Mouse (Mus musculus) limb, embryonic 14.5 days (tissue): ENCODE measurements around the gene Acox2. TPM values are rescaled to one million over a fixed set of nuclear protein-coding genes. Genes with fewer than 3 reads are reported as not detected.

Source experiments
- ATAC-seq: fragments of 200-750 bp; cut with Nextera tagmentation; 2 replicates; pipeline ENCODE4 v1.8.0; 2017; ENCODE audit warnings: low read depth, moderate number of reproducible peaks, moderate TSS enrichment; ENCODE audit not compliant: low FRiP score
- DNase-seq: peaks from one replicate; pipeline ENCODE4 v3.0.0-alpha.2; 2015; ENCODE audit warnings: low spot score
- H3K27ac ChIP-seq: fragments of 300-500 bp; sonication (generic); replicated peaks from 2 replicates; pipeline ENCODE4 v1.5.1; 2014; ENCODE audit warnings: low read depth, mild to moderate bottlenecking, low read length, moderate library complexity, mixed read lengths
- H3K27me3 ChIP-seq: fragments of 300-500 bp; sonication (generic); 2 replicates; pipeline ENCODE4 v1.6.1; 2014; ENCODE audit warnings: low read length, mixed read lengths; ENCODE audit not compliant: control insufficient read depth, insufficient read depth
- H3K36me3 ChIP-seq: fragments of 300-500 bp; sonication (generic); 2 replicates; pipeline ENCODE4 v1.6.1; 2014; ENCODE audit warnings: mild to moderate bottlenecking, low read length, moderate library complexity, mixed read lengths; ENCODE audit not compliant: control insufficient read depth, insufficient read depth
- H3K4me1 ChIP-seq: fragments of 300-500 bp; sonication (generic); 2 replicates; pipeline ENCODE4 v1.6.1; 2014; ENCODE audit warnings: antibody characterized with exemption, low read length, mixed read lengths; ENCODE audit not compliant: control insufficient read depth, insufficient read depth
- H3K4me2 ChIP-seq: fragments of 300-500 bp; sonication (generic); replicated peaks from 2 replicates; pipeline ENCODE4 v1.6.1; 2014; ENCODE audit warnings: low read depth, mild to moderate bottlenecking, low read length, moderate library complexity; ENCODE audit not compliant: severe bottlenecking
- H3K4me3 ChIP-seq: fragments of 300-500 bp; sonication (generic); replicated peaks from 2 replicates; pipeline ENCODE4 v1.5.1; 2014; ENCODE audit warnings: low read length
- H3K9ac ChIP-seq: fragments of 300-500 bp; sonication (generic); 2 replicates; pipeline ENCODE4 v1.6.1; 2014; ENCODE audit warnings: mild to moderate bottlenecking, low read depth, low read length, moderate library complexity; ENCODE audit not compliant: severe bottlenecking
- H3K9me3 ChIP-seq: fragments of 300-500 bp; sonication (generic); 2 replicates; pipeline ENCODE4 v1.6.1; 2016; ENCODE audit warnings: low read length; ENCODE audit not compliant: control insufficient read depth
- POLR2A ChIP-seq: fragments of 200-500 bp; IDR thresholded peaks from 2 replicates; pipeline ENCODE4 v1.8.0; 2012; ENCODE audit warnings: inconsistent platforms, mild to moderate bottlenecking, moderate library complexity, borderline replicate concordance; ENCODE audit not compliant: insufficient read depth, insufficient read length; ENCODE audit errors: extremely low read depth
- WGBS: fragments of 180-500 bp; shearing (Covaris S2); extraction: QIAGEN DNeasy Blood & Tissue Kit; methylation state at CpG from one replicate; pipeline ENCODE4 v1.1.7; 2014; 5-methylcytosine and 5-hydroxymethylcytosine counted together
- polyA plus RNA-seq, 2 experiments: library from polyadenylated mRNA; depleted of rRNA in 1 of 2; stranded (reverse) in 1 of 2; unstranded in 1 of 2; fragments of >200 nt; fragmentation: Nextera tagmentation in 1 of 2; extraction: Ambion mirVana in 1 of 2; gene quantifications; 2 replicates each; pipeline versions ENCODE4 v1.2.1 to v1.2.3; 2012 to 2014

Gene Acox2
- polyA plus RNA-seq, 2 experiments, result 0.41 TPM; not detected in 1

- H3K27ac ChIP-seq, result no peak overlapping the region
- 82% methylated on average over 5 of the region's 5 CpGs for WGBS
Measured at GRCm38 (mm10) chr14:8207543-8207942, 51.6 kb downstream of the Acox2 start.

GRCm38 (mm10) chr14:8207105-8207504 lies 52.0 kb downstream of the Acox2 start:
- ATAC-seq (peak; percentile 53; the same call in 1 of the 2 replicates), DNase-seq (no peak)
- Histone ChIP-seq H3K27me3 (no peaks in the 10 kb centered on the region), H3K4me2 (no peak overlapping the region), H3K4me1 (0 out of 2 replicates have a peak, but pooled peaks cover 5% of the 10 kb centered on the region), H3K9me3 (no peaks in the 10 kb centered on the region), H3K4me3 (no peak overlapping the region), H3K27ac (no peak overlapping the region), H3K9ac (no peak overlapping the region), H3K36me3 (no peaks in the 10 kb centered on the region)
- no peak for TF ChIP-seq POLR2A
- WGBS, result 20% methylated on average over 5 of the region's 5 CpGs

More at GRCm38 (mm10) chr14:8207543-8207942, 51.6 kb downstream of the Acox2 start:
- DNase-seq (no peak), ATAC-seq (no peak)
- H3K9ac ChIP-seq, result no peak overlapping the region
- 0 out of 2 replicates have a peak, but pooled peaks cover 5% of the 10 kb centered on the region for H3K4me1 ChIP-seq
- H3K36me3 ChIP-seq, result no peaks in the 10 kb centered on the region
- H3K27me3 ChIP-seq, result no peaks in the 10 kb centered on the region
- H3K4me3 ChIP-seq, result no peak overlapping the region
- H3K9me3 ChIP-seq, result no peaks in the 10 kb centered on the region
- H3K4me2 ChIP-seq, result no peak overlapping the region
- TF ChIP-seq POLR2A, result no peak

- 39% methylated on average over 9 of the region's 9 CpGs for WGBS
- ATAC-seq (no peak), DNase-seq (no peak)
- Histone ChIP-seq H3K27ac (no peak overlapping the region), H3K4me1 (0 out of 2 replicates have a peak, but pooled peaks cover 5% of the 10 kb centered on the region), H3K4me3 (no peak overlapping the region), H3K9me3 (no peaks in the 10 kb centered on the region), H3K27me3 (no peaks in the 10 kb centered on the region), H3K9ac (no peak overlapping the region), H3K36me3 (no peaks in the 10 kb centered on the region), H3K4me2 (no peak overlapping the region)
- TF ChIP-seq POLR2A, result no peak
Measured at GRCm38 (mm10) chr14:8206179-8206910, 52.8 kb downstream of the Acox2 start.

GRCm38 (mm10) chr14:8201715-8202114 lies 57.4 kb downstream of the Acox2 start:
- Histone ChIP-seq H3K9ac (no peak overlapping the region), H3K36me3 (no peaks in the 10 kb centered on the region), H3K9me3 (no peaks in the 10 kb centered on the region), H3K4me1 (no peaks in the 10 kb centered on the region), H3K4me2 (no peak overlapping the region), H3K4me3 (no peak overlapping the region), H3K27me3 (no peaks in the 10 kb centered on the region), H3K27ac (no peak overlapping the region)
- TF ChIP-seq POLR2A, result no peak
- 75% methylated on average over 3 of the region's 3 CpGs for WGBS
- DNase-seq (no peak), ATAC-seq (no peak)

GRCm38 (mm10) chr14:8200769-8201168 lies 58.4 kb downstream of the Acox2 start:
- Histone ChIP-seq H3K9ac (no peak overlapping the region), H3K4me2 (no peak overlapping the region), H3K9me3 (no peaks in the 10 kb centered on the region), H3K27ac (no peak overlapping the region), H3K4me1 (no peaks in the 10 kb centered on the region), H3K27me3 (no peaks in the 10 kb centered on the region), H3K36me3 (no peaks in the 10 kb centered on the region), H3K4me3 (no peak overlapping the region)
- 84% methylated on average over 5 of the region's 5 CpGs for WGBS
- TF ChIP-seq POLR2A, result no peak
- no peak for DNase-seq
- no peak for ATAC-seq
